Mouse (Mus musculus) midbrain, embryonic 11.5 days (tissue): Measurements from ENCODE around the gene 2700049A03Rik. TPM values are rescaled to one million over a fixed set of nuclear protein-coding genes. Genes with fewer than 3 reads are reported as not detected.

Experiments
- polyA plus RNA-seq: library from polyadenylated mRNA; unstranded; fragments of >200 nt; fragmentation: Nextera tagmentation; extraction: Ambion mirVana; gene quantifications from 2 replicates; pipeline ENCODE4 v1.2.1, GENCODE M21; 2014

Gene 2700049A03Rik
- polyA plus RNA-seq, 1 experiment from 2014 or later = 20.6 TPM

Other genes with a start within 250 kb of the 2700049A03Rik start
- 275 and 291 TPM in 2 replicates for gene Actr10, start 199.0 kb upstream of the 2700049A03Rik start, polyA plus RNA-seq
- 654 and 676 TPM in 2 replicates for gene Psma3, start 162.2 kb upstream of the 2700049A03Rik start, polyA plus RNA-seq
- gene Arid4a, start 120.9 kb upstream of the 2700049A03Rik start, polyA plus RNA-seq = 34.5 and 35.2 TPM in 2 replicates
- gene Tomm20l, start 25.4 kb upstream of the 2700049A03Rik start, polyA plus RNA-seq = not detected in 2 replicates
- 71.4 and 73.7 TPM in 2 replicates for gene Timm9, start 164 bp upstream of the 2700049A03Rik start, polyA plus RNA-seq
- gene Dact1, start 173.0 kb downstream of the 2700049A03Rik start, polyA plus RNA-seq = 10.0 and 13.3 TPM in 2 replicates